Mouse (Mus musculus): ENCODE measurements around the gene Cyp4f17. TPM values are rescaled to one million over a fixed set of nuclear protein-coding genes. Genes with fewer than 3 reads are reported as not detected.
A peak's percentile ranks its signal among the peaks of the same experiment; 100 is the strongest.

Gene Cyp4f17
- 10.7 and 11.2 TPM in 2 replicates for polyA plus RNA-seq (2015; fragmentation: Nextera tagmentation; extraction: Ambion mirVana)

- Histone ChIP-seq H3K9ac (ENCODE audit: low read depth, low read length) (peak within 1 kb of the TSS; percentile 70), H3K4me3 (ENCODE audit: low read length) (peak within 1 kb of the TSS; percentile 58), H3K4me1 (ENCODE audit: control insufficient read depth, insufficient read depth, low read depth, low read length) (peaks cover 15% of the 10 kb centered on the region), H3K9me3 (ENCODE audit: control insufficient read depth, low read length) (no peaks in the 10 kb centered on the region), H3K27ac (ENCODE audit: low read depth, low read length) (peak within 1 kb of the TSS; percentile 68), H3K4me2 (ENCODE audit: low read length) (peak within 1 kb of the TSS; percentile 92), H3K36me3 (ENCODE audit: control insufficient read depth, insufficient read depth, low read length) (no peaks in the 10 kb centered on the region), H3K27me3 (replicated peaks; ENCODE audit: control insufficient read depth, insufficient read depth, low read length) (no peaks in the 10 kb centered on the region)
- 1% methylated on average over 30 of the region's 30 CpGs for WGBS
- peak; percentile 90 for ATAC-seq
Measured at GRCm38 (mm10) chr17:32505851-32506728, at the start of gene Cyp4f17. Gene Cyp4f17 (plus strand): TSS chr17:32506050.

GRCm38 (mm10) chr17:32468494-32468893, 37.4 kb upstream of the Cyp4f17 start:
- H3K27ac ChIP-seq (ENCODE audit: low read depth, low read length): no peak overlapping the region
- no peaks in the 10 kb centered on the region for H3K36me3 ChIP-seq (ENCODE audit: control insufficient read depth, insufficient read depth, low read length)
- H3K9ac ChIP-seq (ENCODE audit: low read depth, low read length): no peak overlapping the region
- no peaks in the 10 kb centered on the region for H3K27me3 ChIP-seq (replicated peaks; ENCODE audit: control insufficient read depth, insufficient read depth, low read length)
- no peak overlapping the region for H3K4me3 ChIP-seq (ENCODE audit: low read length)
- H3K4me2 ChIP-seq (ENCODE audit: low read length): no peak overlapping the region
- H3K4me1 ChIP-seq (ENCODE audit: control insufficient read depth, insufficient read depth, low read depth, low read length): no peaks in the 10 kb centered on the region
- ATAC-seq: no peak
- H3K9me3 ChIP-seq (ENCODE audit: control insufficient read depth, low read length): no peaks in the 10 kb centered on the region
- WGBS: 51% methylated on average over 7 of the region's 7 CpGs

GRCm38 (mm10) chr17:32470795-32471194, 35.1 kb upstream of the Cyp4f17 start:
- no peak overlapping the region for H3K4me2 ChIP-seq (ENCODE audit: low read length)
- H3K4me1 ChIP-seq (ENCODE audit: control insufficient read depth, insufficient read depth, low read depth, low read length): no peaks in the 10 kb centered on the region
- H3K4me3 ChIP-seq (ENCODE audit: low read length): no peak overlapping the region
- no peak overlapping the region for H3K27ac ChIP-seq (ENCODE audit: low read depth, low read length)
- ATAC-seq: no peak
- no peak overlapping the region for H3K9ac ChIP-seq (ENCODE audit: low read depth, low read length)
- no peaks in the 10 kb centered on the region for H3K9me3 ChIP-seq (ENCODE audit: control insufficient read depth, low read length)
- no peaks in the 10 kb centered on the region; the same call in 1 of the 2 replicates for H3K27me3 ChIP-seq (replicated peaks; ENCODE audit: control insufficient read depth, insufficient read depth, low read length)
- 77% methylated on average over 4 of the region's 4 CpGs for WGBS
- no peaks in the 10 kb centered on the region for H3K36me3 ChIP-seq (ENCODE audit: control insufficient read depth, insufficient read depth, low read length)

- Histone ChIP-seq H3K9me3 (ENCODE audit: control insufficient read depth, low read length) (no peaks in the 10 kb centered on the region), H3K4me1 (ENCODE audit: control insufficient read depth, insufficient read depth, low read depth, low read length) (no peaks in the 10 kb centered on the region), H3K4me3 (ENCODE audit: low read length) (no peak overlapping the region), H3K9ac (ENCODE audit: low read depth, low read length) (no peak overlapping the region), H3K4me2 (ENCODE audit: low read length) (no peak overlapping the region), H3K27me3 (replicated peaks; ENCODE audit: control insufficient read depth, insufficient read depth, low read length) (no peaks in the 10 kb centered on the region; the same call in 1 of the 2 replicates), H3K27ac (ENCODE audit: low read depth, low read length) (no peak overlapping the region), H3K36me3 (ENCODE audit: control insufficient read depth, insufficient read depth, low read length) (no peaks in the 10 kb centered on the region)
- ATAC-seq: no peak
- WGBS: 66% methylated on average over 7 of the region's 7 CpGs
Measured at GRCm38 (mm10) chr17:32472176-32472575, 33.7 kb upstream of the Cyp4f17 start.

GRCm38 (mm10) chr17:32474954-32475560, 30.8 kb upstream of the Cyp4f17 start:
- 82% methylated on average over 5 of the region's 5 CpGs for WGBS
- H3K36me3 ChIP-seq (ENCODE audit: control insufficient read depth, insufficient read depth, low read length): no peaks in the 10 kb centered on the region
- no peak overlapping the region for H3K4me3 ChIP-seq (ENCODE audit: low read length)
- H3K9me3 ChIP-seq (ENCODE audit: control insufficient read depth, low read length): no peaks in the 10 kb centered on the region
- no peaks in the 10 kb centered on the region for H3K4me1 ChIP-seq (ENCODE audit: control insufficient read depth, insufficient read depth, low read depth, low read length)
- H3K27me3 ChIP-seq (replicated peaks; ENCODE audit: control insufficient read depth, insufficient read depth, low read length): no peaks in the 10 kb centered on the region; the same call in 1 of the 2 replicates
- no peak overlapping the region for H3K9ac ChIP-seq (ENCODE audit: low read depth, low read length)
- no peak overlapping the region for H3K4me2 ChIP-seq (ENCODE audit: low read length)
- no peak for ATAC-seq
- no peak overlapping the region for H3K27ac ChIP-seq (ENCODE audit: low read depth, low read length)

- WGBS: 100% methylated on average over 1 of the region's 1 CpGs
Measured at GRCm38 (mm10) chr17:32477204-32477603, 28.6 kb upstream of the Cyp4f17 start.

GRCm38 (mm10) chr17:32478727-32479126, 27.1 kb upstream of the Cyp4f17 start:
- Histone ChIP-seq H3K36me3 (ENCODE audit: control insufficient read depth, insufficient read depth, low read length) (no peaks in the 10 kb centered on the region), H3K4me1 (ENCODE audit: control insufficient read depth, insufficient read depth, low read depth, low read length) (no peaks in the 10 kb centered on the region), H3K4me3 (ENCODE audit: low read length) (no peak overlapping the region), H3K4me2 (ENCODE audit: low read length) (no peak overlapping the region), H3K9ac (ENCODE audit: low read depth, low read length) (no peak overlapping the region), H3K27ac (ENCODE audit: low read depth, low read length) (no peak overlapping the region), H3K27me3 (replicated peaks; ENCODE audit: control insufficient read depth, insufficient read depth, low read length) (no peaks in the 10 kb centered on the region; the same call in 1 of the 2 replicates), H3K9me3 (ENCODE audit: control insufficient read depth, low read length) (no peaks in the 10 kb centered on the region)
- WGBS: 64% methylated on average over 2 of the region's 2 CpGs
- ATAC-seq: no peak

More at GRCm38 (mm10) chr17:32477204-32477603, 28.6 kb upstream of the Cyp4f17 start:
- Histone ChIP-seq H3K4me3 (ENCODE audit: low read length) (no peak overlapping the region), H3K4me1 (ENCODE audit: control insufficient read depth, insufficient read depth, low read depth, low read length) (no peaks in the 10 kb centered on the region), H3K9ac (ENCODE audit: low read depth, low read length) (no peak overlapping the region), H3K27ac (ENCODE audit: low read depth, low read length) (no peak overlapping the region), H3K9me3 (ENCODE audit: control insufficient read depth, low read length) (no peaks in the 10 kb centered on the region), H3K36me3 (ENCODE audit: control insufficient read depth, insufficient read depth, low read length) (no peaks in the 10 kb centered on the region), H3K4me2 (ENCODE audit: low read length) (no peak overlapping the region), H3K27me3 (replicated peaks; ENCODE audit: control insufficient read depth, insufficient read depth, low read length) (no peaks in the 10 kb centered on the region; the same call in 1 of the 2 replicates)
- no peak for ATAC-seq

- Histone ChIP-seq H3K4me2 (ENCODE audit: low read length) (no peak overlapping the region), H3K27ac (ENCODE audit: low read depth, low read length) (no peak overlapping the region), H3K4me3 (ENCODE audit: low read length) (no peak overlapping the region), H3K36me3 (ENCODE audit: control insufficient read depth, insufficient read depth, low read length) (no peaks in the 10 kb centered on the region), H3K27me3 (replicated peaks; ENCODE audit: control insufficient read depth, insufficient read depth, low read length) (peaks cover 2% of the 10 kb centered on the region; the same call in 1 of the 2 replicates), H3K4me1 (ENCODE audit: control insufficient read depth, insufficient read depth, low read depth, low read length) (no peaks in the 10 kb centered on the region), H3K9ac (ENCODE audit: low read depth, low read length) (no peak overlapping the region), H3K9me3 (ENCODE audit: control insufficient read depth, low read length) (no peaks in the 10 kb centered on the region)
- 18% methylated on average over 7 of the region's 8 CpGs for WGBS
- ATAC-seq: no peak
Measured at GRCm38 (mm10) chr17:32479554-32480506, 26.0 kb upstream of the Cyp4f17 start.
